Mouse (Mus musculus) ovary, adult 18-20 months (tissue): ENCODE results near the gene Rcbtb2.

Source experiments
- DNase-seq: peaks from one replicate; pipeline ENCODE4 v3.0.0; 2022; ENCODE audit warnings: low spot score, mixed read lengths

Rcbtb2 gene

DNA sequence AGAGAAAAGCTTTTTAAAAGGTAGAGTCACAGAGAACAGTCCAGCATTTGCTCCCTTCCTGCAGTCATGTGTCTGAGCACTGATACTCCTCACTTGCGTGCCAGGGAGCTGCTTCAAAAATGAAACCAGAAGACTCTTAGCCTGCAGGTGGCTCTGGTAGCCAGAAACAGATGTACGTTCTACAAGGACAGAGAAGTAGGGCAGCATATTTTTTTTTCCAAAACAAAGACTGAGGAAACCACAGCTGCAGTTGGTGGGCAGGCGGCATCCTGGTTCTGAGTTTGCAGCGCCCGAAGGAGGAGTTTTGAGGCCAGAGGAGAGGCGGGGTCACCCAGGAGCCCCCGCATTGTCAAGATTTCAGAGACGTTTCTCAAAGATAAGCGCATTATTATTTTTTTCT, 5.9 kb upstream of the Rcbtb2 start:
- peak; percentile 58 for DNase-seq

DNA sequence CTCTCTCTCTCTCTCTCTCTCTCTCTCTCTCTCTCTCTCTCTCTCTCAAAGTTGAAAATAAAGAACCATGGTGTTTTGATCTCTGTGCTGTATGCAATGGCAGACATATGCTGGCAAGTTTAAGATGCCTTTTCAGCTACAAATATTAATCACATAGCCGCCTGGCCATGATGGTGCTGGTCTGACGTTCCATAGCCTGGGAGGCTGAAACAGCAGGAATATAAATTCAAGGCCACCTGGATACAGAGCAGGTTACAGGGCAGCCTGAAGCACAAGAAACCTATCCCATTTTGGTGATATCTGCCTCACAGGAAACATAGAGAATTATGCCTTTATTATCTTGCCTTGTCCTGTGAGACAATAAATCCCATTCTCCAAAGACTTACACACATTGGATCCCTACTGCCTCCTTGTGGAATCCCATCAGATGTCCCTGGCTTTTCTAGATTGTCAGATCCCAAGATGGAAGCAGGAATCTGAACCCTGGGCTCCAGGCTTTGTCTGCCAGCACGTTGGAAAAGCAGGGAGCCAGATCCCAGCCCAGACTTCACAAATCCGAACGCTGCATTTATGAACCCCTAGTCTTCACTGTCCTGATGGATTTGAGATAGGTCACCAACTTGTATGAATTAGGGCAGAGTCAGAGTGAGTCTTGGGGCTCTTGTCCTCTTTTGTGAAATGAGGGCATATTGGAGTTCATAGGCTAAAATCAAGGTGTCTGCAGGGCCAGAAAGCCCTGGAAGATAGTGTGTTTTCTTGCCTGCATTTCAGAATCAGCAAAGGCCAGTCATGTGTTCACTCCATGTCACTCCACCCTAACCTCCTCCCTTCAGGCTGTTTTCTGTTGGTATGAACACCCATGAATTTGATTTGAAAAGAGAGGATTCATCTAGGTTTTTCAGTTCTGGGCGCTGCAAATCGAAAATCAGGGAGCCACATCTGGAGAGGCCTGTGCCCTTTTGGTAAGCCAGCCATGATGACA, 5.1 kb upstream of the Rcbtb2 start:
- DNase-seq = no peak

DNA sequence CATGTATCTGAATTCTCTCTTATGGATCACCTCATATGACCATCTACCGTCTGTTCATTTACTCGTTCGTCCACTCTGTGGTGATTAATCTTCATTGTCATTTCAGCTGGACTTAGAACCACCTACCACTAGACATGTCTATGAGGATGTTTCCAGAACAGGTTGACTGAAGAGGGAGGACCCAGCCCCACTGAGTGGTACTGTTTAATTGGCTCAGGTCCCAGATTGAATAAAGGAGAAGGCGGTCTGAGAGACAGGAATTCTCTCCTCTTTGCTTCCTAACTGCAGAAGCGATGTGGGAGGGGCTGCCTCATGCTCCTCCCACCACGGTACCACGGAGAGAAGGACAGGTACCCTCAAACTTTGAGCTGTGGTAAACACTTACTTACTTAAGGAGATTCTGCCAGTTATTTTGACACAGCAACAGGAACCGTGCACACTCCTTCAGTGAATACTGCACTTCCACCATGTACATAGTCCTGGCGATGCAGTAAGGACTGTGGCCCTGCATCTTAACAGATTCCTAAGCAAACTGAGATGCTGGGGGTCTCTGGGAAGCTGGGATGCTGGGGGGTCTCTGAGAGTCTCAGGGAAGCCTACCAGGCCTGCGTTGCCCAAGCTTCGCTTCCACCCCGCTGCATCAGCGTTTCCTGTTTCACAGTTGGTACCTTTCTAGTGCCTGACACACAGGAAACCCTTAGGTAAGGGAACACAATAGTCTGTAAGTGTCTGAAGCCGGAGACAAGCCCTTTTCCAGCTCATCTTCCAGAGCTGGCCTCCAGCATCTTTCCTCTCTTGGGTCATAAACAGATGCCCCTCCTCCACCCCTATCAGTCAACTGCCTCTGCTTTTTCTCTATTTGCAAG, 4.1 kb upstream of the Rcbtb2 start:
- DNase-seq = no peak

DNA sequence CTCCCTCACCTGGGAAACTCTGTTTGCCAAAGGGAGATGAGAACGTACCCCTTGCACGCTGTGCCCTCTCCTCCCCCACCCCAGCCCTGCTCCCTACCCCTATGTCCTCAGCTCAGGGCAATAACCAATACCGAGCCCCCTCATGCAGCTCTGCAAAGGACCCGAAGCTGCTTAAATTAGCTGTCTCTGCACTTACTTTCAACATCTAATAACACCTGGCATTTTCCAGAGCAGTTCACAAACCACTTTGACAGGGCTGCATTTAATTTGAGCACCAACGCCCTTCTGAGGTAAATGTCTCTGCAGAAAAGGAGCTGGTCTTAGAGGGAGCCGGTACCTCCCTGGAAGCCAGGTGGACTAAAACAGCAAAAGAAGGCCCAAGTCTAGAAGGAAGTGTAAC, 3.4 kb upstream of the Rcbtb2 start:
- no peak for DNase-seq

DNA sequence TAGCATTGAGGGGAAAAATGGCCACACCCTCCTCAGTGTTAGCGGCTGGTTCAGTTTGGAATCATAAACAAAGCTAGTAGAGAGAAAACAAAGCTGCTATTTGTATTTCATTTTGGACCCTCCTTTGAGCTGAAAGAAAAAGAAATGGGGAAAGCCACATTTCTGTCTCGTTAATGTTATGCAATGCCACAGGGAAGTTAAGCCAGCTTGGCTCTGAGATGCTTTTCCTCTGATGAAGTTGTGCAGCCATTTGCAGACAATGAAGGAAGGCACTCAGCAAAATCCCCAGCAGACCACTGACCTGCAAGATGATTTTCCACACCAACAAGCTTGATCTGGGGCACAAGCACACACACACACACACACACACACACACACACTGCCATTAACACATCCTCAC, 2.9 kb upstream of the Rcbtb2 start:
- DNase-seq = no peak

DNA sequence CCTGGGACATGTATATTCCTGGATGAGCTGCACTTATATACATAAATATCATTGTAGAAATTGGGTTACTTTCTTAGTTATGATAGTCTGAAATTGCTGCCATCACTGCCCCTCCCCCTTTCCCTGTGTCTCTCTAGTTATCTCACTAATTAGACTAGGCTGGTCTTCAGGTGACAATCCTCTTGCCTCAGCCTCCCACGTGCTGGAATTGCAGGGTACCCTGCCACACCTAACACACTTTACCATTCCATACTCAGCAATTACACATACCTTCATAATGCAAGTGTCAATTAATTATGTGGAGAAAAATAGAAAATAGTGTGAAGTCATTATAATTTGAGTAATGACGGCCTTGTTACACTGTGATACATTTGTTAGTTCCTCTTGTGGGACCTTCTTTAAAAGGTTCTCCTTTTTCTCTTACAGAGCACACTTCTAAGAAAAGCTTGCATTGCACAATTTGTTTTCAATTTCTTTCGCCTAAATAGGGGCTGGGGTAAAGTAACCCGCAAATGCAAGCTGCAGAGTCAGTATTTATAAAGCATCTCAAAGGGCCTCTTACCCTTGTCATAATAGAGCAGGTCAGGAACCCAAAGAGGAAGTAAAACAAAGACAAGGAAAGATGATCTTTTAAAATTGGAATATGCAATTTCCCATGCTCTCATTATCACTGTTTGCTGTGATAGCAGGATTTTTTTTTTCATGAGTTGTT, 470 bp upstream of the Rcbtb2 start:
- no peak for DNase-seq

DNA sequence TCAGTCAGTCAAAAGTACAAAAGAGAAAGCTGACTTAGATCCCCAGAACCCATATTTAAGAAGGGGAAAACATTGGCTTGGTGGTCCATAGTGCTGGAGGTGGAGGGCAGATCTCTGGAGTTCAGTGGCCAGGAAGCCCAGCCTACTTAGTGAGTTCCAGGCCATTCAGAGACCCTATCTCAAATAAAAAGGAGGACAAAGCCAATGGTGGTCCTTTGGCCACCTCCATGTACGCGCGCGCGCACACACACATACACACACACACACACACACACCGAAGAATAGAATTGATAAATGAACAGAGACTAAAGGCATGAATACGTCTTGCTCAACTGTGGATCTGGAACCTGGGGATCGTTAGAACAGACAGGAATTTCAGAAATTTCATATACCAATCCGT, 544 bp downstream of the Rcbtb2 start:
- no peak for DNase-seq

DNA sequence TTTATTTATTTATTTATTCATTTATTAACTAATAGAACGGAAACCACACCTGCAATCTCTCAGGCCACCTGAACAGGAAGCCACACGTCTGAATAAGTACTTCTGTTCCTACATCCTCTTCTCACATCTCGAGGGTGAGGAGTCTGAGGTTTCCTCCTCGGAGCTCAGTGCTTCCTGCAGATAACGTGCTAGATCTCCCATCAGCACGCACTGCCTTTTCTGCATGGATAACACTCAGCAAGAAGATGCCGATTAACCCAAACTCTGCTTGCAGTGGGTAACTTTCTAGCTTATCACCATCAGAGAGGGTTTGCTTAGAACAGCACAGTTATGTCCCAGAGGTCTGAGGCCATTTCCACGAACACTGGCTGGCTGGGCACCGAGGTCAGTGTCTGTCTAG, 949 bp downstream of the Rcbtb2 start:
- no peak for DNase-seq

DNA sequence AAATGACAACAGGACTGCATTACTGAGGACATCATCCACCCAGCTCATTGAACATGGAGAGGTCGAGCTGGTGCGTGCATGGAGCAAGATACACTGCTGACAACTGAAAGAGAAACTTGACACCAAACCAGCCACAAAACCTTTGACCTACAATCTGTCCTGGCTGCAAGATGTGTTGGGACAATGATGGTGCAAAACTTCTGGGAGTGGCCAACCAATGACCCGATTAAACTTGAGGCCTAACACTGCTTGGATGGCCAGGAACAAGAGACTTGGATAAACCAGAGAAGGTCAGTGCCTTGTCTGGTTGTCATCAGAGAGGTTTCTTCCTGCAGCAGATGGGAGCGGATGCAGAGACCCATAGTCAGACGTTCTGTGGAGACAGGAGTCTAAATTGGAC, 7.7 kb downstream of the Rcbtb2 start:
- DNase-seq = no peak

DNA sequence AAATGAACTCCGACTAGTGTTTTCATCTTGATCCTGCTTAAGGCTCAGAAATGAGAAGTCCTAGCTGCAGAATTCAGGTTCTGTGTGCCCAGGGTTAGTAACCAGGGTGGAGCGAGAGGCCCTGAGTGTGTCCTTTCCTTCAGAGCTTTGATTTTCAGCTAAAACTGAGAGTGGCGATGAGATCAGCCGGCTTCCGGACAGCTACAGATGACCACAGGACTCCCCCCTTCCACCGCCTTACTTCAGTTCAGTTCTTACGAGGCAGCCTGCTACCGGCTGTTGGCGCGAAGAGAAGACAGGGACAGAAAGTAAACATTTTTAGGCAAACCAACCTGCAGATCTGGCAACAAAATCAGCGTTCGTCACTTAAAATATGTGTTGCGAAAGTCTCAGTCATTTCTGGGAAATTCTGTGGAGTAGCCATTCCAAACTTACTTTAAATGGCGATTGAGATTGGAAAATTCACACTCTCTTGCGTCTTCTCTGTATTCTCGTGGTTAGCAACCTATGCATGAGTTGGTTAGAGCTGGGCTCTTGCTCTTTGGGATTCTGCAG, 9.1 kb downstream of the Rcbtb2 start:
- no peak for DNase-seq

DNA sequence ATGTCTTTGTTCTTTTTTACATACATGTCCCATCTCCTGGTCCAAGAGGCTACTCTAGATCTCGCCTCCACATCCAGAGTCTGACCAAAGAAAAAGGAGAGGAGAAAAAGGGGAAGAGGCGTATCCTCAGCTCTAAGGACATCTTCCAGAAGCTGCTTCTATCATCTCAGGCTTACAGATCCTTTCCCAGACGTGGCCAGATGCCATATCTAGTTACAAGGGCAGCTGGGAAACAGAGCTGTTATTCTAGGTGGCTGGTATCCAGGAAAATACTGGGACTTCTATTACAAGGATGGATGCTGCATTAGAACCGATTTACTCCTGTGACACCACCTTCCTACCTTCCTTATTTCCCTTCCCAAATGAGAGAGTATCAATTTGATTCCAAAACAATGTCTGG, 9.9 kb downstream of the Rcbtb2 start:
- peak; percentile 35 for DNase-seq

DNA sequence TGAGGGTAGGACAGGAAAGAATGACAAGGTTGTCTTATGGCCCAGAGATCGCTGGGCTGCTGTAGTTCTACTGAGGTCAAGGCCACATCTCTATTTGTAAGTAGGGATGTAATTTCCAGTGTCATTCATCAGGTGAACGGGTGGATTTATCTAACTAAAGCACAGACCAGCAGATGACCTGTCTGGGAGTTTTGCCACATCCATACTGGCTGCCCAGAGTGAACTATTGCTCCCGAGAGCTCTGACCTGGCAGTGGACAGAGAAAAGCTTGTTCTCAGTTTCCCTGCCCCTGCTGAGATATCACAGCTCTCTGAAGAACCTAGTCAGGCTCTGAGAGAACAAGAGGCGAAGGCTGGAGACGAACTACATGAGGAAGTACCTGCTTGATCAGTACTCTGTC, 14.4 kb downstream of the Rcbtb2 start:
- no peak for DNase-seq

DNA sequence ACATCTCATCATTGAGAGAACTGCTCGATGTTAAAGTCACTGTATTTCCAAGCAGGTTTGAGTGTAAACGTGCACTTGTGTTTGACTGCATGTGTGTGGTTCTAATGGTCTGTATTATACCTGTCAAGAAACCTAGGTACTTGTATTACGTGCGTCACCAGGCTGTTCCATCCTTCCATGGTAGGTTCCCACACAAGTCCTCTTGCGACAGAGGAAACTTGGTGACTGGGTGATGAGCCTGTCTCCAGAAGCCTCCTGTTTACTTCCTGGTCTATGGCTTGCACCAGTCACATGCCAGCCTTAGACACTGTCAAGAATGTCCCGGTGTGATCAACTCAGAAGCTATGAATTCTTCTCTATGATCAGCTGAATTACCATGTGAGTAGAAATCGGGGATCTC, 15.6 kb downstream of the Rcbtb2 start:
- no peak for DNase-seq

DNA sequence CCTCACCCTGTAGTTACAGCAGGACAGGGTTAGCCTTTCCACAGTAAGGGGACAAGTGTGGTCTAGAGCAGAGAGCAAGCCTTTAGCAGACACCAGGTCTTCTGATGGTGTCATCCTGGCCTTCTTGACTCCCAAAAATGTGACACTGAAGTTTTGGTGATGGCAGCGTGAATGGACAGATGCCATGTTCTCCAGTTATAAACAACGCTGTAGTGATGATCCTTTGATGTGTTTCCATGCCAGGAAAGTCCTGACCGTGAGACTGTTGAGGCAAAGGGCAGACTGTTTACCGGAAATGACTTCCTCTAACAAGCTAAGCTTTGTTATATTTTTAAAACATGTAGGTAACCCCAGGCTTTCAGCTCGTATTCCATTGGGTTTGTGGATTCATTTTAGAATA, 17.0 kb downstream of the Rcbtb2 start:
- no peak for DNase-seq

DNA sequence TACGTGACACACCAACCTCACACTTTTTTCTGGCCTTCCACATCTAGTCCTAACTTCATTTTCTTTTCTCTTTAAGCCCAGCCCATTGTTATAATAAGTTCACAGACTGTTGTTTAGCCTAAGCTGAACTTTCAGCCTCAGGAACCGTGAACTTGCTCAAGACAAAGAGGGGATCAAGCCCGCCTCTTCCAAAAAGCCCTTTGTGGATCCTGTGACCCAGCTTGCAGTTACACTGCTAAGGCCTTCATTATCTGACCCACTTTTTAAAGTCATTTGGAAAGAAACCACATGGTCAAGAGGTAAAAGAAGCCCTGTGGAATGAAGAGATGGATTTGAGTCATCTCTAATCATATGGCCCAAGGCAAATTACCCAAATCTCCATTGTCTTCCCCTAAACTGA, 19.0 kb downstream of the Rcbtb2 start:
- DNase-seq = no peak

DNA sequence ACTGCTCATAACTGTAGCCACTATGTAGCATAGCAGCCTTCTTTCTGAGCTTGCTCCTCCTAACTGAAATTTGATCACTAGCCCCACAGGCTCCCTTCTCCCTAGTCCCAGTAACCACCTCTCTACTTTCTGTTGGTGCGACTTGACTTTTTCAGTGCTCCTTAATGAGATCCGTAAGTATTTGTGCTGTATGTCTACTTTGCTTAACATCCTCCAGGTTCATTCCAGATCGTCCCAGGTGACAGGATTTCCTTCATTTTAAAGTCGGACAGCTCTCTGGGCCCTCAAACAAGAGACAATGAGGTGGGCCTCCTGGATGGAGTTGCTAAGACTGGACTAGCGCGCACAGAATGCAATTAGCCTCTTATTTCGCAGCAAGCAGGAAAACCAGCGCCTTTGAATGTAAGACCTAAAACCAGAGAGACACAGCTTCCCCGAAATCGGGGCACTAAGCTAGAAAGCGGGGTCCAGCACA, 19.6 kb downstream of the Rcbtb2 start:
- no peak for DNase-seq

DNA sequence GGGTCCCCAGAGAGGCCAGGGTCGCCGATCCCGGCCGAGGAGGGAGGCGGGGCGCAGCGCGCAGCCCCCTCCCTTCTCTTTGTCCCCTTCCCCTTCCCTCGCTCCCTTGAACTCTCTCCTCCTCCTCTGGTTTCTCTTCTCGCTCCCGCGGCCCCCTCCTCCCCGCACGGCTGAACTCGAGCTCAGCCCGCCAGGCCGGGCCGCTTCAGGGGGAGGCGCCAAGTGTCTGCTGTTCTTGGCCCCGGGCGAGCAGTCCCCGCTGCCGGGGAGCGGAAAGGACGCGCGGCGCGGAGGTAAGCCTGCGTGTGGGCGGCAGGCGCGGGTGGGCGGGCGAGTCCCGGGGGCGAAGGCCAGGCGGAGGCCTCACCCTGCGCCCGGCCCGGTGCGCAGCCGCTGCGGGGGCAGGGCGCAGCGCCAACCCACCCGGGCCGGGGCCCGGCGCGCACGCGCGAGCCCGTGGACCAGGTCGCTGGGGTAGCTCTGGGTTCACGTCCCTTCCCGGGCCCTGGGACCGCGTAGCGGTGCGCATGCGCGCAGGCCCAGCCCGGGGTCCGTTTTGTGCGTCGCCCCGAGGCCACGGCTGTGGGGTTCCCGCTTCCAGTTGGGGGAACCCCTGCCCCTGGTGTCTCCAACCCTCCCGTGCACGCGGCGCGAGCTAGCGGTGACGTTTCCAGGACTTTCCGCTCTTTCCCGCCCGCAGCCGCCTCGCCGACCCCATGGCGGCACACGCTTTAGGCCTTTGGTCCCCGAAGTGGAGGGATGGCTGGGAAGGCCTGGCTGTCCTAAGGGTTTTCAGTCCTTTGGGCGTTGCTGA, 20.3 kb downstream of the Rcbtb2 start:
- DNase-seq = peak; percentile 80

DNA sequence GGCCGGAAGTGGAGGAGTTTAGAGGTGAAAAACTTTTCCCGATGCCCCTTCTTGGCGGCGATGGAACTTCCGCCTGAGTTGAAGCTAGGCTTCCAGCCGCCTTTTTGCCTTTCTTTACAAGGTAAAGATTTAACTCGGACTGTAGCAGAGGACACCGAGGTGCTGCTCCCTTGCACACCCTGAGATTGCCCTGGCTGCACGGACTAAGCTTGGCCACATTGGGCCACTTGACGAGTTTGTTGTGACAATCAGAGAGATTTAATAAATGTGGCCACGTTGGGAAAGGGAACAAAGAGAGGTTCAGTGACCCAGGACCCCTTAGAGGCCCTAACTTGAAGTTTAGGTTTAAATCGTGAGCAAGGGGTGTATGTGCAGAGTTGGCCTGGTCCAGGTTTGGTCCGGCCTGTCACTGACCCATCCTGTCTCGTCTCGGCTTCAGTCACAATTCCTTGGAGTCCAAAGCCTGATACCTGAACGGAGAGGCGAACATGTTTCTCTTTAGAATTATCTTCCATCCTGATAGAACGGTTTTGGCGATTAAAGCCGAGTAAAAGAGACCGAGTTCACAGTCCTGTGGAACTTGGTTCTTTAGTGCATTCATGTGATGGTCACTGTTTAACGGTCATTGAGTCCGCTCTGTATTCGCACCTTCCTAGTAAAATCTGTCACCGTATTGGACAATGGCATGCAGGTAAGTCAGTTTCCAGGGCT, 21.0 kb downstream of the Rcbtb2 start:
- no peak for DNase-seq

DNA sequence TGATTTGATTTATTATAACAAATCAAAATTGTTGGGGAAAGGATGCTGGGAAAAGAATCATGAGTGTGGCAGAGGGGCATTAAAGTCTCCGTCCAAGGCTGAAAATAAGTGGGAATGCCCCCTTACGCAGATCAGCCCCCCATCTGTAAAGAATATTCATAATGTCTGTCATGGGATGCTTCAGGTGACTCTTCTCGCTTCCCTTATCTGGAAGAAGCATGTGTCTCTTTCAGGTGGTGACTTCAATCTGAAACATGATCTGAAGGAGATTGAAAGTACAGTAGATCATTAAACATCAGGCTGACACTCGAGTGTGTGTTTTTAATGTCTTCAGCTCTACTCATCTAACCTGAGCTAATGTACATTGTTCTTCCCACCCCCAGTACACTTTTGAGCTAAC, 22.7 kb downstream of the Rcbtb2 start:
- no peak for DNase-seq

DNA sequence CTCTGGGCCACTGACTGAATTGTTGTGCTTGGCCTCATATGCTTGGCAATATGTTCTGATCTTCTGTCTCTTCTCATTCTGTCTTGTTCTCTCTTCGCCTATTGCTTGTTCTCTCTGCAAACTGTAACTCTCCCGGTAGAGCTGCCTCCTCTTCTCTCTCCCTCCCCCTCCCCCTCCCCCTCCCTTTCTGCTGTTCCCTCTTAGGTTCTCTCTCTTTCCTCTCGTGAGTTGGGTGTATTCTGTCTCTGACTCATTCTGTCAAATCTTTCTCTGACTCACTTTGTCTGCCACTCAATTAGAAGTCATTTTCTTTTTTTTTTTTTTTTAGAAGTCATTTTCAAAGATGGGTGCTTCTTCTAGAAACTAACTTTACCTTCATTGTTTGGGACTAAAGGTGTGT, 23.9 kb downstream of the Rcbtb2 start:
- no peak for DNase-seq
